Mouse (Mus musculus) adrenal gland (tissue): Measurements from ENCODE around the gene Dhx37.
"Not testable (repeated sequence)": the region's sequence is repeated elsewhere in the genome, so short reads cannot be mapped to it uniquely, and the experiment has no call there.

Source experiments
- intact Hi-C: fragments of 180-260 bp; cut with DNase I; formaldehyde crosslinking; loops from one replicate; pipeline ENCODE4 v1.15.1; 2025

Gene Dhx37

GRCm38 (mm10) chr5:125391609-125392008 lies 42.3 kb downstream of the Dhx37 start:
- intact Hi-C loops, result no loop called here

DNA sequence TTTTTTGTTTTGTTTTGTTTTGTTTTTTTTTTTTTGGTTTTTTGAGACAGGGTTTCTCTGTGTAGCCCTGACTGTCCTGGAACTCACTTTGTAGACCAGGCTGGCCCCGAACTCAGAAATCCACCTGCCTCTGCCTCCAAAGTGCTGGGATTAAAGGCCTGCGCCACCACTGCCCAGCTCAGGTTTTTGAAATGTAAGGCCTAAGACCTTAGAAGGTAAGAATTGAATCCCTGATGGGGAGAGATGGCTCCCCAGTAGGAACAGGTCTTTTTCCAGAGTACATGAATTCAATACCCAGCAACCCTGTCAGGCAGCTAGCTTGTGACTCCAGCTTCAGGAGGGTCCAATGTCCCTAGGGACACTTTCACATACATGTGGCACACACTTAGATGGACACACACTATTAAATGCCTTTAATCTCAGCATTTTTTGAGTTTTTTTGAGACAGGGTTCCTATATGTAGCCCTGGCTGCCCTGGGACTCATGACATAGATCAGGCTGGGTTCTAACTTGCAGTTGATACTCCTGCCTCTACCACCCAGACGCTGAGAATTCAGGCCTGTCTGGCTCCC lies 42.9 kb downstream of the Dhx37 start:
- intact Hi-C loops, result no loop called here

GRCm38 (mm10) chr5:125389579-125390441 lies 44.1 kb downstream of the Dhx37 start, which contains the start of gene Ubc:
Gene Ubc, minus strand, starts transcription at chr5:125390202.
- intact Hi-C loops, result loop anchor here (1.0 kb wide), 1 partner anchor 15 kb away; no protein-coding TSS in a partner anchor

- intact Hi-C loops, result loop anchor here (1.0 kb wide), 1 partner anchor 16 kb away; no protein-coding TSS in a partner anchor
Measured at GRCm38 (mm10) chr5:125389131-125389578, 44.8 kb downstream of the Dhx37 start, which contains the start of gene Gm10382. Gene Gm10382, plus strand, starts transcription at chr5:125389322.

DNA sequence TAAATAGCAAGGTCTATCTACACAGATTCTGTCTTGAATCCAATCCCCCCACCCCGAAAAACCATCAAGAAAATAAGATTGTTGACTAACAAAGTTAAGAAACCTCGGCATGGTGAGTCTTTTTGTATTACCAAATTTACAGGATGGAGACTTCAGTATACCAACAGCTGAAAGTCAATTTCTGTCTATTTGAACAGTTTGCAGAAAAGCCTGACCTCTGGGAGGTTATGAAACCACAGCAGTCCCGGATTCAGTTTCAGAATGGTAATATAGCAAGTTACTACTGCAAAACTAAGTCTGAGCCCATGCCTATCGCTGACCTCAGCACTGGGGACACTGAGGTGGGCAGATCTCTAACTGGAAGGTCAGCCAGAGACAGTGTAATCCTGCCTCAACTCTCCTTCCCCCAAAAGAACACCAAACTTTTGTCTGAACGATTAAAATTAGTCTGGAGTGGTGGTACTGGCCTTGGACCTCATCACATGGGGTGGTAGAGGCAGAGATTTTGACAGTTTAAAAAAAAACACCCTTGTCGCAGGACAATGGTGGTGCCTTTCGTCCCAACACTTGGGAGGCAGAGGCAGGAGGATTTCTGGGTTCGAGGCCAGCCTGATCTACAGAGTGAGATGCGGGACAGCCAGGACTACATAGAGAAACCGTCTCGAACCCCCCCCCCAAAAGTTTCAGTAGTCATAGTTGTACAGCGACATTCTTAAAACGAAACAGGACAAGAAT lies 45.4 kb downstream of the Dhx37 start:
- intact Hi-C loops, result loop anchor here (1.0 kb wide), 1 partner anchor 17 kb away; no protein-coding TSS in a partner anchor

GRCm38 (mm10) chr5:125387295-125387694 lies 46.6 kb downstream of the Dhx37 start:
- intact Hi-C loops, result not testable (repeated sequence)

- intact Hi-C loops, result no loop called here
Measured at GRCm38 (mm10) chr5:125385215-125385940, 48.5 kb downstream of the Dhx37 start.

DNA sequence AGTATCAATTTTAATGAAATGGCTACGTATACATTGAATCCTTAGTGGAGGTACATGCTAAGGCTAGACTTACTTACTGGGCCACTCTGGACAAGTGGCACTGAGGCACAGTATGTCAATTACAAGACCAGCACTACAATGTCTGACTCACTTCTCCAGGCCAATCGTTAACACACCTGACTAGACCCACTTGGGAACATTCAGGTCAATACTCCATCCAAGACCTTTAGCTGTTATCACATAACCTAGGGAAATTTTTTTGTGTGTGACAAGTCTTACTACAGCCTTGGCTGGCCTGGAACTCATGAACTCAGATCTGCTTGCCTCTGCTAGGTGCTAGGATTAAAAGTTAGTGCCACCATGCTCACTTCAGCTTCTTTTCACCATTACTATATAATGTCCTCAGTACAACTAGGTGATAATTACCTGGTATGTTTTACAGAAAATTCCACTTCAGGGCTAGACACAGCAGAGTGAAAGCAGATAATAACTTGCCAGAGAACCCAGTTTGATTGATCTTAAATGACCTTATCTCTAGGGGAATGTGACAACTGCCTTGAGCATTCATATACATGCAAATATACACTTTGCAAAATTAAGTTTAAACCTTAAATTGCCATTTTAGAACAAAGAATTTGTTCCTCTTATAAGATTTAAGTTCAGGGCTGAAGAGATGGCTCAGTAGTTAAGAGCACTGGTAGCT lies 49.3 kb downstream of the Dhx37 start:
- intact Hi-C loops, result loop anchor here (5.0 kb wide), 1 partner anchor 78 kb away; no protein-coding TSS in a partner anchor

DNA sequence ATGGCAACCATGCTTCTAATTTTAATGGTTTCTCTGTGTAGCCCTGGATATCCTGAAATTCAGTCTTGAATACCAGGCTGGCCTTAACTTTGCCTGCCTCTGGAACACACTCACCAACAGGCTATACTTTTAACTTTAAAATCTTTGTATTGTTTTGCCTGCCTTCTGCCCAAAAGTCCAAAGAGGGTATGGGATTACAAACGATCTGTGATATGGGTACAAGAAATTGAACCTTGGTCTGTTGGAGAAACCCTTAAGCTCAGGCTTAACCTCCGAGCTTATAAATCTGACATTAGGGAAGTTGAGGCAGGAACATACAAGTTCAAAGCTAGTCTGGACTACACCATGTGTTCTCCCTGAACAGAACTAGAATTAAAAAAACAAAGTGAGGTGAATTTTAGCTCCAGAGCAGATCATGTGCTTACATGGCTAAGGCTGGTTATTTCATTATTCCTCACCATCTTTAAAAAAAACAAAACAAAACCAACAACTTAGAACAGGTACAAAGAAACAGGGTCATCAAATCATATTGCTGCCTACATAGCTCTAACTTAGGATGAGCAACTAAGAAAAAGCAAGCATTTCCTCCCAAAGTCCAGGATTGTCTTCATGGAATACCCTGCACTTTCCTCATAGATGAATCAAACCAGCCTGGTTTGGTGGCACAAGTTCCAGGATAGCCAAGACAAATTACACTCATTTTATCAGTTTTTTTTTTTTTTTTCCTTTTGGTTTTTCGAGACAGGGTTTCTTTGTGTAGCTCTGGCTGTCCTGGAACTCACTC lies 50.1 kb downstream of the Dhx37 start:
- intact Hi-C loops, result loop anchor here (5.0 kb wide), 1 partner anchor 78 kb away; no protein-coding TSS in a partner anchor

DNA sequence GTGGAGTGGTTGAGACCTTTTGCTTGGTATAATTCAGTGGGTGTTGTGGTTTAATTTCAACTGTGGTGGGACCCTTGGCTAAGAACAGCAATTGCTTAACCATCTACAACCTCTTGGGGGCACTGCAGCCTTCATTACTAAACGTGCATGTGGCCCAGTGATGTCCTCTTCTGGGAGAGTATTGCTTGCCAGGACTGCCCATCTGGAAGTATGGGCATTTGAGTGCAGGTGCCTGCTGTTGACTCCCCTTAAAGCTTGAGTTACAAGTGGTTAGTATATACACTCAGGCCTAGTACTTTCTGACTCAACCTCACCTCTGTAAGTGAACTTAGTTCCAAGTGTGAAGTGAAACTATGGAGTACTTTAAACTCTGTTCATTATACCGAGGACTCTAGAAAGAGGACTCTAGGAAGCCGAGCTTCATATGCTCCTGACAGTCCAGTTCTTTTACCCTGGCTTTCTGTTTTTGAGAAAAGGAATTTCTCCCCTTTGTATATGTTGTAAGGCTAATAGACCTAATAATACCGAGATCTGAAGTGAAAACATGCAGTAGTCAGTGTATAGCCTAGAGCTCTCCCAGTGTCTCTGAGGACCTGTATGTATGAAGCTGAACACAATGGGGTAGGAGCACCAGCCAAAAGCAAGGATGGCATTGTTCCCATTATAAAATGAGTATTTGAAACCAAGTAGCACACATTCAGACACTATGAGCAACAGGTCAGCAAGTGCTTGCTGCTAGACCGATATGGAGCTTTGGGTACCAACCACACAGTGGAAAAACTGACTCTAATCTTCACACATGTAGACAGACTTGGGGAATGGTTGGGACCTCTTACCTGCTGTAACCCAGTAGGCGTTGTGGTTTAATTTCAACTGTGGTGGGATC lies 51.0 kb downstream of the Dhx37 start:
- intact Hi-C loops, result loop anchor here (5.0 kb wide), 1 partner anchor 79 kb away; no protein-coding TSS in a partner anchor

- intact Hi-C loops, result loop anchor here (5.0 kb wide), 1 partner anchor 80 kb away; no protein-coding TSS in a partner anchor
Measured at GRCm38 (mm10) chr5:125381954-125382672, 51.8 kb downstream of the Dhx37 start.

GRCm38 (mm10) chr5:125378919-125379318 lies 55.0 kb downstream of the Dhx37 start:
- intact Hi-C loops, result no loop called here

- intact Hi-C loops, result no loop called here
Measured at GRCm38 (mm10) chr5:125377214-125377613, 56.7 kb downstream of the Dhx37 start.

- intact Hi-C loops, result no loop called here
Measured at GRCm38 (mm10) chr5:125375871-125376270, 58.0 kb downstream of the Dhx37 start.

- intact Hi-C loops, result no loop called here
Measured at GRCm38 (mm10) chr5:125372027-125372426, 61.9 kb downstream of the Dhx37 start.

- intact Hi-C loops, result no loop called here
Measured at GRCm38 (mm10) chr5:125370950-125371693, 62.8 kb downstream of the Dhx37 start.

- intact Hi-C loops, result loop anchor here (2.0 to 5.0 kb wide), 2 partner anchors 96 to 466 kb away; no protein-coding TSS in a partner anchor
Measured at GRCm38 (mm10) chr5:125368568-125368967, 65.4 kb downstream of the Dhx37 start.
